Mouse (Mus musculus): Measurements from ENCODE around the gene Ms4a18.

DNA sequence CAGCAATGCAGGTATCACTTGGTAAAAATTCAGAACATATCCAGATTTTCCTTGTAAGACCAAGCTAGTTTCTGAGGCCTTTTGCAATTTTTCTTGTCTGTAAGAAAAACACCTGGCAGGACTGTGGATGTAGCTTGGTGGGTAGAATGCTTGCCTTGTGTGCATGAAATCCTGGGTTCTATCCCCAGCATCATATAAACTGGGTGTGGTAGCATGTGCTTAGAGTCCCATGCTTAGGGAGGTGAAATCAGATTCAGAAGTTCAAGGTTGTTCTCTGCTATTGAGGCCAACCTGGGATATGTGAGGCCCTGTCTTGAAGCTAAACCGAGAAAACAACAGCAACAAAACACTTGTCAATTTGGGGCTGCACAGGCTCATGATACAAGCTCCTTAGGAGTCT, 1.8 kb downstream of the Ms4a18 start:
- TF ChIP-seq CTCF (IDR thresholded peaks at IDR 0.05; ENCODE audit: low read depth, low read length) (no peak), TAL1 (conservative IDR thresholded peaks at IDR 0.05; ENCODE audit: low read depth, low read length) (no peak), GATA1 (IDR thresholded peaks at IDR 0.05; ENCODE audit: borderline replicate concordance, low read length) (no peak), POLR2AphosphoS5 (IDR thresholded peaks at IDR 0.05; ENCODE audit: insufficient replicate concordance, low read depth, low read length) (no peak), GATA2 (IDR thresholded peaks at IDR 0.05; ENCODE audit: borderline replicate concordance, low read depth, low read length) (no peak)
